Mouse (Mus musculus): ENCODE results near the gene Ttc13. TPM values are rescaled to one million over a fixed set of nuclear protein-coding genes. Genes with fewer than 3 reads are reported as not detected.
A peak's percentile ranks its signal among the peaks of the same experiment; 100 is the strongest.

Gene Ttc13
- polyA plus RNA-seq, 1 experiment from 2014 or later: 44.6 TPM

DNA sequence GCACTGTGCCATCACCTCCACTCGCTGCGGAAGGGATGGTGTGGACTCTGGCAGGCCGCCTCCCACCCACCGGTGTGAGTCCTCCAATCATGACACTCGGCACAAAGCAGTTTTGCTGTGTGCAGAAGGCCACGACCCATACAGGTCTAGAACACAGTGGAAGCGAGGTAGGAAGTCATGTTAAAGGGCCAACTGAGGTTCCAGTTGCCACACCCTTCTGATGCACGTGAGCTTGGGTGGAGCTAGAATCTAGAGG, 86.6 kb downstream of the Ttc13 start:
- H3K4me1 ChIP-seq: peaks cover 42% of the 10 kb centered on the region
- H3K36me3 ChIP-seq: peaks cover 60% of the 10 kb centered on the region
- H3K27me3 ChIP-seq (ENCODE audit: insufficient read depth, poor library complexity, severe bottlenecking): no peaks in the 10 kb centered on the region
- WGBS: 85% methylated on average over 8 of the region's 8 CpGs
- no peak overlapping the region for H3K27ac ChIP-seq
- H3K9me3 ChIP-seq: no peaks in the 10 kb centered on the region
- DNase-seq (ENCODE audit: low spot score): no peak
- H3K4me3 ChIP-seq: no peak overlapping the region

- no peak for DNase-seq (ENCODE audit: low spot score)
- WGBS: 86% methylated on average over 13 of the region's 13 CpGs
- H3K27me3 ChIP-seq (ENCODE audit: insufficient read depth, poor library complexity, severe bottlenecking): no peaks in the 10 kb centered on the region
- peaks cover 42% of the 10 kb centered on the region for H3K4me1 ChIP-seq
- peaks cover 56% of the 10 kb centered on the region for H3K36me3 ChIP-seq
- no peak overlapping the region for H3K4me3 ChIP-seq
- no peak overlapping the region for H3K27ac ChIP-seq
- no peaks in the 10 kb centered on the region for H3K9me3 ChIP-seq
Measured at GRCm38 (mm10) chr8:124634411-124635246, 87.2 kb downstream of the Ttc13 start.

GRCm38 (mm10) chr8:124633001-124633703, 88.6 kb downstream of the Ttc13 start:
- DNase-seq (ENCODE audit: low spot score): no peak
- 68% methylated on average over 14 of the region's 14 CpGs for WGBS
- no peaks in the 10 kb centered on the region for H3K27me3 ChIP-seq (ENCODE audit: insufficient read depth, poor library complexity, severe bottlenecking)
- H3K4me3 ChIP-seq: no peak overlapping the region
- H3K36me3 ChIP-seq: peaks cover 42% of the 10 kb centered on the region
- H3K4me1 ChIP-seq: peaks cover 31% of the 10 kb centered on the region
- H3K9me3 ChIP-seq: no peaks in the 10 kb centered on the region
- H3K27ac ChIP-seq: peak overlapping the region; percentile 73; the same call in 1 of the 2 replicates

- Histone ChIP-seq H3K27ac (peak overlapping the region; percentile 24; the same call in 1 of the 2 replicates), H3K27me3 (ENCODE audit: insufficient read depth, poor library complexity, severe bottlenecking) (no peaks in the 10 kb centered on the region), H3K4me3 (no peak overlapping the region), H3K9me3 (no peaks in the 10 kb centered on the region), H3K4me1 (peaks cover 28% of the 10 kb centered on the region), H3K36me3 (peaks cover 30% of the 10 kb centered on the region)
- no peak for DNase-seq (ENCODE audit: low spot score)
- 39% methylated on average over 7 of the region's 7 CpGs for WGBS
Measured at GRCm38 (mm10) chr8:124631966-124632365, 89.8 kb downstream of the Ttc13 start.

DNA sequence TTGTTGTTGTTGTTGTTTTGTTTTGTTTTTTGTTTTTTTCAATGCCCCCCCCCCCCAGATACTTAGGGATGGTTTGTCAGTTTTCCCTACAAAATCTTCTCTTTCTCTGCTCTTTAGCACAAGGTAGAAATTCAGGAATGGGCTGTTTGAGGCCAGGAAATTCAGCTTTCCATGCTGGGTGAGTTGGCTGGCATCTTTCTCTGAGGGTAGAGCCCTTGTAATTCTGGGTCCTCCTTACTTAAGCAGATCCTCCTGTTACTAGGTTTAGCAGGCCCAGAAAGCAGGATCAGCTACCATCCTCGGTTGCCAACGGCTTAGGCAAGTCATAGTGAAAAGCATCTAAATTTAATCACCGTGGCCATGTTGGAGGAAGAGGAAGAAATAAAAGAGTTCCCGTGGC, 90.9 kb downstream of the Ttc13 start:
- no peak overlapping the region for H3K27ac ChIP-seq
- DNase-seq (ENCODE audit: low spot score): no peak
- H3K4me1 ChIP-seq: peaks cover 28% of the 10 kb centered on the region
- peaks cover 19% of the 10 kb centered on the region for H3K36me3 ChIP-seq
- no peaks in the 10 kb centered on the region for H3K27me3 ChIP-seq (ENCODE audit: insufficient read depth, poor library complexity, severe bottlenecking)
- H3K4me3 ChIP-seq: no peak overlapping the region
- whole genome bisulfite sequencing: 84% methylated on average over 4 of the region's 4 CpGs
- H3K9me3 ChIP-seq: no peaks in the 10 kb centered on the region

DNA sequence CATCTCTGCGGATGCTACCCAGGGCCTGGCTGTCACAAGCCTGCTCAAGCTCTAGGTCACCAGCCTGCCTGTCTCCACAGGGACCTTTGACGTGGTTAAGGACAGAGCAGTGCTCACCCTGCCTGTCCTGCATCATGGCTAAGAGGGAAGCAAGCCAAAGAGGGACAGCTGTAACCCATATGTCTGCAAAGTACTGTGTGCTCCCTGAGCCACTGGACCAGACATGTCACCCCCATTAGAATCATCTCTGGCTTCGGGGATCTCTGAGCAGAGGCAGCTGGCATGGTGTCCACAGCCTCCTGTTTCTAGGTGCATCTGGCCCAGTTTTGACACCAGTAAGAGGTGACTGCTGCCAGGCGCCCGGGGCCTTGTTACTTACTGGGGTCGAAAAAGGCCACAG, 91.3 kb downstream of the Ttc13 start:
- Histone ChIP-seq H3K27ac (no peak overlapping the region), H3K36me3 (peaks cover 15% of the 10 kb centered on the region; the same call in 1 of the 2 replicates), H3K4me1 (peaks cover 28% of the 10 kb centered on the region), H3K9me3 (no peaks in the 10 kb centered on the region), H3K4me3 (no peak overlapping the region), H3K27me3 (ENCODE audit: insufficient read depth, poor library complexity, severe bottlenecking) (no peaks in the 10 kb centered on the region)
- WGBS: 82% methylated on average over 6 of the region's 6 CpGs
- DNase-seq (ENCODE audit: low spot score): no peak

GRCm38 (mm10) chr8:124626251-124626650, 95.5 kb downstream of the Ttc13 start:
- Histone ChIP-seq H3K27me3 (ENCODE audit: insufficient read depth, poor library complexity, severe bottlenecking) (no peaks in the 10 kb centered on the region), H3K4me1 (peaks cover 5% of the 10 kb centered on the region)
- 80% methylated on average over 9 of the region's 9 CpGs for WGBS

More at GRCm38 (mm10) chr8:124626251-124626650, 95.5 kb downstream of the Ttc13 start:
- H3K9me3 ChIP-seq: no peaks in the 10 kb centered on the region
- DNase-seq (ENCODE audit: low spot score): no peak
- H3K36me3 ChIP-seq: no peaks in the 10 kb centered on the region
- no peak overlapping the region for H3K4me3 ChIP-seq
- no peak overlapping the region for H3K27ac ChIP-seq

Other genes starting within 250 kb of the Ttc13 start
- gene Cog2, start 201.2 kb downstream of the Ttc13 start, polyA plus RNA-seq (2016; fragmentation: Nextera tagmentation; extraction: Ambion mirVana): 28.4 and 30.4 TPM in 2 replicates
- 0.26 and 0.84 TPM in 2 replicates for gene Agt, start 152.3 kb downstream of the Ttc13 start, polyA plus RNA-seq (2016; fragmentation: Nextera tagmentation; extraction: Ambion mirVana)
- gene Capn9, start 145.9 kb downstream of the Ttc13 start, polyA plus RNA-seq (2016; fragmentation: Nextera tagmentation; extraction: Ambion mirVana): not detected in 2 replicates
- gene 2310022B05Rik, start 58.6 kb downstream of the Ttc13 start, polyA plus RNA-seq (2016; fragmentation: Nextera tagmentation; extraction: Ambion mirVana): 32.6 and 34.7 TPM in 2 replicates
- gene Arv1, start 156 bp upstream of the Ttc13 start, polyA plus RNA-seq (2016; fragmentation: Nextera tagmentation; extraction: Ambion mirVana): 21.3 and 26.7 TPM in 2 replicates
- 2.5 and 8.2 TPM in 2 replicates for gene Fam89a, start 29.8 kb upstream of the Ttc13 start, polyA plus RNA-seq (2016; fragmentation: Nextera tagmentation; extraction: Ambion mirVana)
- gene Trim67, start 71.1 kb upstream of the Ttc13 start, polyA plus RNA-seq (2016; fragmentation: Nextera tagmentation; extraction: Ambion mirVana): 0.05 and 0.10 TPM in 2 replicates
- gene Gnpat, start 141.1 kb upstream of the Ttc13 start, polyA plus RNA-seq (2016; fragmentation: Nextera tagmentation; extraction: Ambion mirVana): 132 and 134 TPM in 2 replicates
- 66.0 and 67.5 TPM in 2 replicates for gene 2810004N23Rik, start 141.1 kb upstream of the Ttc13 start, polyA plus RNA-seq (2016; fragmentation: Nextera tagmentation; extraction: Ambion mirVana)
- 7.8 and 8.0 TPM in 2 replicates for gene Exoc8, start 175.7 kb upstream of the Ttc13 start, polyA plus RNA-seq (2016; fragmentation: Nextera tagmentation; extraction: Ambion mirVana)
- 9.5 and 9.7 TPM in 2 replicates for gene Sprtn, start 175.9 kb upstream of the Ttc13 start, polyA plus RNA-seq (2016; fragmentation: Nextera tagmentation; extraction: Ambion mirVana)
- 13.2 and 17.0 TPM in 2 replicates for gene Egln1, start 227.3 kb upstream of the Ttc13 start, polyA plus RNA-seq (2016; fragmentation: Nextera tagmentation; extraction: Ambion mirVana)

Measured in heart, embryonic 10.5 days (tissue).